Mouse (Mus musculus): ENCODE measurements around the gene Auh. TPM values are rescaled to one million over a fixed set of nuclear protein-coding genes. Genes with fewer than 3 reads are reported as not detected.

Gene Auh
- total RNA-seq (2023), result 10 to 100 TPM; 80.0 to 88.9 TPM

DNA sequence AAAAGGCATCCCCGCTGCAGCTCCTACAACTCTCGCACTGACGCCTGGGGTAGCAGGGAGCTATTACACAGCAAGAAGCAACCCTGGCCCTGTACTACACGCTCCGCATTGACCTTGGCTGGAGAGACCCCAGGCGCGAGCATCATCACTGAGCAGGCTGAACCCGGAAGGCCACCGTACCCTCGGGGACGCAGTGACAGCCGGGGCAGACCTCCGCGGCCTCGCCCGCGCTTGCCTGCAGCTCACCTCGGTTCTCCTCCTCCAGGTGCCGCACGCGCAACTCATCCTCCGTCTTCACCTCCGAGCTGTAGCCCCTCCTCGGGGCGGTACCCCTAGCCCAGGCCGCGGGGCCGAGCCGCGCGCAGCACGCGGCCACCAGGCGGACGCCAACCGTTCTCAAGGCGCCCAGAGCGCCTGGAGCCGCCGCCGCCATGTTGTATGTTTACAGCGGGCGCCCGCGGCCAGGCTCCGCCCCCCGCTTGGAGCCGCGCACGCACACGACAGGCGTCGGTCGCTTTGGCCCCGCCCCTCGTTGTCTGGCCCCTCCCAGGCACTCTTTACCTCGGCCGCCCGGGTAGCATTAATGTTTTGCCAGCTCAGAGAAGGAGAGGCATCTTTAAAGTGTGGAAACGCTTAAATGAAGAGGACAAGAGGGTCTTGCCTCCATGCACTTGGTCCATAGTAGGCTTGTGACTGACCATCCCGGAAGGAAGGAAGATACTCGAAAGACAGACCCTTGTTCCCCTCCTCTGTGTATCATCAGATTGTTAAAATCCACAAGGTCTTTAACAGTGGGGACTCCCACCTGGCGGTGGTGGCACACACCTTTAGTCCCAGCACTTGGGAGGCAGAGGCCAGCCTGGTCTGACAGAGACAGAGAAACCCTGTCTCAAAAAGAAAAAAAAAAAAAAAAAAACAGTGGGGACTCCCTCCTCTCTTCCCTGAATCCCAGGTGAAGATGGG, at the start of gene Auh:
Auh (minus strand) TSS at position 473 of the 963 bp plus-strand sequence.

Other genes with a start within 250 kb of the Auh start
- 100 to 1,000 TPM; 172 to 205 TPM for gene Nfil3, start 51.4 kb upstream of the Auh start, total RNA-seq (2023)